Mouse (Mus musculus) lung, adult 10 weeks (tissue): ENCODE data around the gene Olfr116. TPM values are rescaled to one million over a fixed set of nuclear protein-coding genes. Genes with fewer than 3 reads are reported as not detected.

Source experiments
- polyA plus RNA-seq: library from polyadenylated mRNA; stranded (reverse); fragments of 350-450 nt; fragmentation: Illumina TruSeq; extraction: RNeasy Lipid Tissue Mini Kit (QIAGEN cat#74804); gene quantifications from one replicate; pipeline ENCODE4 v1.2.3, GENCODE M21; 2014; ENCODE audit warnings: low read depth, low replicate concordance; ENCODE audit not compliant: insufficient read depth

Olfr116 gene
- not detected for polyA plus RNA-seq

DNA sequence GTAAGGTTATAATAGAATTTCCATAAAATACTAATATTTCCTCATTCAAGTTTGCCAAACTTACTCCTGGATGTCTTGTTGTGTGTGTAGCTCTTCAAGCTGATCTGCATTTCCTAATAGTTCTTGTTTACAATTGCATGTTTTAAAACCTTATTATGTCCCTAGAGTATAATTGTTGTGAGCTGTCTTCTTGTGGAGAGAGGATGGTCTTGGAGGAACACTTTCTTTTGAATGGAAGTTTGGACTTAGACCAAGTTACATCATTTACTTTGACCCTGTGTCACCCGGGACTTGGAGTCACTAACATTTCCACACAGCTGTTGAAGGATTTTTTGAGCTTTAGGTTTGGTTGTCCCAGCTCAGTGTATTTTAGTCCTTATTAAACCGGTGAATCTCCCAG lies at the start of gene Olfr116, which contains the start of gene Olfr115:
Olfr116 (minus strand) TSS at position 191 of the 400 bp plus-strand sequence.
Olfr115 (minus strand) TSS at position 101 of the 400 bp plus-strand sequence.

GRCm38 (mm10) chr17:37666688-37667087 lies 39.7 kb upstream of the Olfr116 start, which contains the start of gene Olfr118:
Gene Olfr118, plus strand, starts transcription at chr17:37666988.

GRCm38 (mm10) chr17:37663682-37664081 lies 36.7 kb upstream of the Olfr116 start, which contains the start of gene Olfr117:
Gene Olfr117, minus strand, starts transcription at chr17:37663782.

DNA sequence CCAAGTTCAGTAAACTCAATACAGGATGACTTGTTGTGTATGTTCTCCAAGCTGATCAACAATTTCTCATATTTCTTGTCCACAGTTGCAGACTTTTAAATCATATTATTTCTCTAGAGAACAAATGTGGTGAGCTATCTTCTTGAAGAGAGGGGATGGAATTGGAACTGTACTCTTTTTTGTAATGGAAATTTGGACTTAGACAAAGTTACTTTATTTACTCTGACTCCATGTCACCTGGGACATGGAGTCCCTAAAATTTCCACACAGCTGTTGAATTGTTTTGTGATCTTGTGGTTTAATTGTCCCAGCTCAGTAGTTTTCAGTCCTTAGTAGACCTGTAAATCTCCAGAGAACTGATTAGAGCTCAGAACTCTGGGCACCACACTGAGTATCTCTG lies 34.4 kb downstream of the Olfr116 start, which contains the start of gene Olfr114:
Olfr114 (minus strand) TSS at position 101 of the 400 bp plus-strand sequence.

DNA sequence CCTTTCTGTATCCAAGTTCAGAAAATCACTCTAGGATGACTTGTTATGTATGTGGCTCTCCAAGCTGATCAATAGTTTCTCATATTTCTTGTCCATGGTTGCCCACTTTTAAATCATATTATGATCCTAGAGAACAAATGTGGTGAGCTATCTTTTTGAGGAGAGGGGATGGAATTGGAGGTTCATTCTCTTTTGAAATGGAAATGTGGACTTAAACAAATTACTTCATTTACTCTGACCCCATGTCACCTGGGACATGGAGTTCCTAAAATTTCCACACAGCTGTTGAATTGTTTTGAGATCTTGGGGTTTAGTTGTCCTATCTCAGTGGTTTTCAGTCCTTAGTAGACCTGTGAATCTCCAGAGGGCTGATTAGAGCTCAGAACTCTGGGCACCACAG lies 49.4 kb downstream of the Olfr116 start, which contains the start of gene Olfr113:
Olfr113 (minus strand) TSS at position 101 of the 400 bp plus-strand sequence.

Other genes starting within 250 kb of the Olfr116 start
- not detected for gene Olfr105-ps, start 248.2 kb downstream of the Olfr116 start, polyA plus RNA-seq
- gene Olfr106-ps, start 236.8 kb downstream of the Olfr116 start, polyA plus RNA-seq = not detected
- gene Olfr107, start 228.0 kb downstream of the Olfr116 start, polyA plus RNA-seq = not detected
- not detected for gene Olfr108, start 181.7 kb downstream of the Olfr116 start, polyA plus RNA-seq
- not detected for gene Olfr109, start 168.3 kb downstream of the Olfr116 start, polyA plus RNA-seq
- 0.43 TPM for gene H2-M2, start 143.6 kb downstream of the Olfr116 start, polyA plus RNA-seq
- not detected for gene Olfr110, start 134.7 kb downstream of the Olfr116 start, polyA plus RNA-seq
- gene Olfr111, start 119.2 kb downstream of the Olfr116 start, polyA plus RNA-seq = not detected
- gene Olfr112, start 57.7 kb downstream of the Olfr116 start, polyA plus RNA-seq = not detected
- gene Olfr113, start 49.5 kb downstream of the Olfr116 start, polyA plus RNA-seq = not detected
- not detected for gene Olfr114, start 34.5 kb downstream of the Olfr116 start, polyA plus RNA-seq
- not detected for gene Olfr115, start 90 bp downstream of the Olfr116 start, polyA plus RNA-seq
- not detected for gene Olfr117, start 36.6 kb upstream of the Olfr116 start, polyA plus RNA-seq
- not detected for gene Olfr118, start 39.8 kb upstream of the Olfr116 start, polyA plus RNA-seq
- not detected for gene Olfr119, start 69.4 kb upstream of the Olfr116 start, polyA plus RNA-seq
- gene Olfr120, start 94.6 kb upstream of the Olfr116 start, polyA plus RNA-seq = not detected
- gene Olfr121, start 121.7 kb upstream of the Olfr116 start, polyA plus RNA-seq = not detected
- gene Olfr122, start 141.4 kb upstream of the Olfr116 start, polyA plus RNA-seq = not detected
- not detected for gene Olfr123, start 166.3 kb upstream of the Olfr116 start, polyA plus RNA-seq
- not detected for gene Olfr124, start 172.7 kb upstream of the Olfr116 start, polyA plus RNA-seq
- not detected for gene Olfr125, start 205.8 kb upstream of the Olfr116 start, polyA plus RNA-seq
- gene Olfr126, start 220.3 kb upstream of the Olfr116 start, polyA plus RNA-seq = not detected